Mouse (Mus musculus): Measurements from ENCODE around the gene Lrig2.

Lrig2 gene

GRCm38 (mm10) chr3:104514510-104514909 is 2.8 kb upstream of the Lrig2 start:
- in situ Hi-C loops (cut with MseI, MboI): loop anchor here in 1 of 2 experiments (10.0 kb wide), 1 partner anchor 170 kb away; no protein-coding TSS in a partner anchor

- in situ Hi-C loops (cut with MseI, MboI): loop anchor here in 1 of 2 experiments (10.0 kb wide), 1 partner anchor 172 kb away; no protein-coding TSS in a partner anchor
Observed at GRCm38 (mm10) chr3:104512424-104512748, 668 bp upstream of the Lrig2 start.

- in situ Hi-C loops (cut with MseI, MboI): loop anchor here in 1 of 2 experiments (10.0 kb wide), 1 partner anchor 174 kb away; no protein-coding TSS in a partner anchor
Observed at GRCm38 (mm10) chr3:104510771-104511429, 818 bp downstream of the Lrig2 start.

GRCm38 (mm10) chr3:104501648-104502047 is 10.1 kb downstream of the Lrig2 start:
- in situ Hi-C loops (cut with MseI, MboI): no loop called here

- in situ Hi-C loops (cut with MseI, MboI): no loop called here
Observed at GRCm38 (mm10) chr3:104500881-104501280, 10.8 kb downstream of the Lrig2 start.

- in situ Hi-C loops (cut with MseI, MboI): no loop called here
Observed at GRCm38 (mm10) chr3:104496176-104496575, 15.5 kb downstream of the Lrig2 start.

GRCm38 (mm10) chr3:104480946-104481719 is 30.6 kb downstream of the Lrig2 start:
- in situ Hi-C loops (cut with MseI, MboI): no loop called here

GRCm38 (mm10) chr3:104478056-104478455 is 33.7 kb downstream of the Lrig2 start:
- in situ Hi-C loops (cut with MseI, MboI): no loop called here

- in situ Hi-C loops (cut with MseI, MboI): no loop called here
Observed at GRCm38 (mm10) chr3:104469421-104469820, 42.3 kb downstream of the Lrig2 start.

- in situ Hi-C loops (cut with MseI, MboI): no loop called here
Observed at GRCm38 (mm10) chr3:104461226-104461625, 50.5 kb downstream of the Lrig2 start.

- in situ Hi-C loops (cut with MseI, MboI): no loop called here
Observed at GRCm38 (mm10) chr3:104458588-104458987, 53.1 kb downstream of the Lrig2 start.

- in situ Hi-C loops (cut with MseI, MboI): no loop called here
Observed at GRCm38 (mm10) chr3:104455506-104456275, 56.0 kb downstream of the Lrig2 start.

GRCm38 (mm10) chr3:104447240-104447639 is 64.5 kb downstream of the Lrig2 start:
- in situ Hi-C loops (cut with MseI, MboI): no loop called here

GRCm38 (mm10) chr3:104446689-104447088 is 65.0 kb downstream of the Lrig2 start:
- in situ Hi-C loops (cut with MseI, MboI): no loop called here

- in situ Hi-C loops (cut with MseI, MboI): no loop called here
Observed at GRCm38 (mm10) chr3:104445576-104445975, 66.1 kb downstream of the Lrig2 start.

- in situ Hi-C loops (cut with MseI, MboI): no loop called here
Observed at GRCm38 (mm10) chr3:104444946-104445460, 66.7 kb downstream of the Lrig2 start.

GRCm38 (mm10) chr3:104444082-104444481 is 67.6 kb downstream of the Lrig2 start:
- in situ Hi-C loops (cut with MseI, MboI): no loop called here

GRCm38 (mm10) chr3:104442357-104442756 is 69.4 kb downstream of the Lrig2 start:
- in situ Hi-C loops (cut with MseI, MboI): no loop called here

GRCm38 (mm10) chr3:104441870-104442283 is 69.8 kb downstream of the Lrig2 start:
- in situ Hi-C loops (cut with MseI, MboI): no loop called here

GRCm38 (mm10) chr3:104441435-104441834 is 70.3 kb downstream of the Lrig2 start:
- in situ Hi-C loops (cut with MseI, MboI): no loop called here

GRCm38 (mm10) chr3:104438777-104439176 is 72.9 kb downstream of the Lrig2 start:
- in situ Hi-C loops (cut with MseI, MboI): no loop called here

- in situ Hi-C loops (cut with MseI, MboI): no loop called here
Observed at GRCm38 (mm10) chr3:104437576-104437975, 74.1 kb downstream of the Lrig2 start.

All from mouse trophoblast stem cell (cell line).